Mouse (Mus musculus): Measurements from ENCODE around the gene Mylk3.

Gene Mylk3

GRCm38 (mm10) chr8:85318534-85318933 lies 67.6 kb downstream of the Mylk3 start:
- no peak for ATAC-seq (ENCODE audit: low TSS enrichment)

DNA sequence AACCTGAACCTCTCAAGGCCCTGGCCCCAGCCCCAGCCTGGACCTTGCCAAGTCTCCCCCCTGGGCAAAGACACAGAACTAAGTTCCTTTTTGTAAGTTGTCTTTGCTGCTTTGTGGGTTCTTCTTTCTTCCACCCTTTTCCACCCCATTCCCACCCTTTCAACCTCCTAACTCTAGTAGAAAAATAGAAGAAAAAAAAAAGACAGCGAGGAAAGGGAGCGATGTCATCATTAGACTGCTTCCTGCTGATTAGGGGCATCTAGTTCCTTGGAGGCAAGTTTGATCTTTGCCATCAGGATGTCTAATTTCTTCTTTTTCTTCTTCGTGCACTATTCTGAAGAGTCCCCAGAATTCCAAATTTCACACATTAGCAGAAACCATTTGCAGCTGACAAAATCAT lies 73.1 kb downstream of the Mylk3 start:
- ATAC-seq (ENCODE audit: low TSS enrichment): no peak

DNA sequence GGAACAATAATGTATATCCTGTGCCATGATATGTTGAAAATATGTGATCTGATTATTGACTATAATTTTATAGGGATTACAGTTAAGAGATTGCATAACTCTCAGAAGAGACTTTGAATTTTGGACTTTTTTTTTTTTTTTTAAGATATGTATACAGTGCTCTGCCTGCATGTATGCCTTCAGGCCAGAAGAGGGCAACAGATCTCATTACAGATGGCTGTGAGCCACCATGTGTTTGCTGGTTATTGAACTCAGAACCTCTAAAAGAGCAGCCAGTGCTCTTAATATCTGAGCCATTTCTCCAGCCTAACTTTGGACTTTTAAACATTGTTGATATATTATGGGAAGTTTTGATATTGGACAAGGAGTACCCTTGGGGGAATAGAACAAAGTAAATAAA lies 74.4 kb downstream of the Mylk3 start:
- no peak for ATAC-seq (ENCODE audit: low TSS enrichment)

GRCm38 (mm10) chr8:85308564-85308963 lies 77.6 kb downstream of the Mylk3 start:
- no peak for ATAC-seq (ENCODE audit: low TSS enrichment)

DNA sequence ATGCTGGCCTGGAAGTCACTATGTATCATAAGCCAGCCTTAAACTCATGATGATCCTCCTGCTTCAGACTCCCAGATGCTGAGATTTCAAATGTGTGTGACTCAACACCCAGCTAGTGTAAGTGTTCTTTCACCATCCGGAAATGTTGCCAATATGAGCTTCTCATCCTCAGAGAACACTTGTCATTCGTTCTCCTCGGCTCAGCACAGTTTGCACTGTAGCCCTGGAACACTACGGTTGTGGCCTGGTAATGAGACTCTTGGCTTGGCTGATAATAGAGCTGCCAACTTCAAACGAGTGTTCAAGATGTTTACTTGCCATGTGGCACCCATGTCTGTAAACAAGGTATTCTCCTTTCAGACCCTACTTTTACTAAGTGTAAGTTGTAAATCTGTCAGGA lies 82.6 kb downstream of the Mylk3 start:
- ATAC-seq (ENCODE audit: low TSS enrichment): no peak

DNA sequence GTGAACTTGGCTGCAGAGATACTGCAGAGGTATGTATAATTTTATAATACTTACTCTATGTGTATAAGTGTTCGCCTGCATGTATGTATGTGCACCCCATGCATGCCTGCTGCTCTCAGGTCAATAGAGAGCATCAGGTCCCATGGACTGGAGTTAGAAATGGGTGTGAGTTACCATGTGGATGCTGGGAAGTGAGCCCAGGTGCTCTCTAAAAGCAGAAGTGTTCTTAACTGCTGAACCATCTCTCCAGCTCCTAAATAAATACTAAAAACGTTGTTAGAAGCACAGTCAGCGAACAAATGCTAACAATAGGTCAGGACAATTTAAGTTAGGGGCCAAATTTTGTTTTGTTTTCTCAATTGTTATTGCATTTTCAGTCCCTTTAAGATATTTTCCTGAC lies 83.2 kb downstream of the Mylk3 start:
- no peak for ATAC-seq (ENCODE audit: low TSS enrichment)

- ATAC-seq (ENCODE audit: low TSS enrichment): no peak
Observed at GRCm38 (mm10) chr8:85301941-85302340, 84.2 kb downstream of the Mylk3 start.

- ATAC-seq (ENCODE audit: low TSS enrichment): peak; percentile 98
Observed at GRCm38 (mm10) chr8:85299434-85300077, 86.6 kb downstream of the Mylk3 start, which contains the start of the genes Orc6 and Vps35. Orc6 (plus strand) TSS chr8:85299632. Vps35 (minus strand) TSS chr8:85299802.

GRCm38 (mm10) chr8:85298600-85299433 lies 87.3 kb downstream of the Mylk3 start:
- peak; percentile 25 for ATAC-seq (ENCODE audit: low TSS enrichment)

- no peak for ATAC-seq (ENCODE audit: low TSS enrichment)
Observed at GRCm38 (mm10) chr8:85286846-85287245, 99.3 kb downstream of the Mylk3 start.

Data from frontal cortex, adult (tissue).